Mouse (Mus musculus): Measurements from ENCODE around the gene Cryl1. TPM values are rescaled to one million over a fixed set of nuclear protein-coding genes. Genes with fewer than 3 reads are reported as not detected.

Cryl1 gene
- 1.1 TPM for polyA plus RNA-seq (2014; fragmentation: Illumina TruSeq; extraction: RNeasy Lipid Tissue Mini Kit (QIAGEN cat#74804); ENCODE audit: low read depth, low replicate concordance)

GRCm38 (mm10) chr14:57398065-57398757 is at the start of gene Cryl1:
Gene Cryl1, minus strand, starts transcription at chr14:57398529.

GRCm38 (mm10) chr14:57423432-57424211 is 25.3 kb upstream of the Cryl1 start, which contains the start of gene Ift88:
Gene Ift88, plus strand, starts transcription at chr14:57424062.

Other genes starting within 250 kb of the Cryl1 start
- gene Ift88, start 25.5 kb upstream of the Cryl1 start, polyA plus RNA-seq (2014; fragmentation: Illumina TruSeq; extraction: RNeasy Lipid Tissue Mini Kit (QIAGEN cat#74804); ENCODE audit: low read depth, low replicate concordance): 142 TPM
- 6.6 TPM for gene Il17d, start 126.2 kb upstream of the Cryl1 start, polyA plus RNA-seq (2014; fragmentation: Illumina TruSeq; extraction: RNeasy Lipid Tissue Mini Kit (QIAGEN cat#74804); ENCODE audit: low read depth, low replicate concordance)
- 8.3 TPM for gene Eef1akmt1, start 173.1 kb upstream of the Cryl1 start, polyA plus RNA-seq (2014; fragmentation: Illumina TruSeq; extraction: RNeasy Lipid Tissue Mini Kit (QIAGEN cat#74804); ENCODE audit: low read depth, low replicate concordance)